Mouse (Mus musculus): ENCODE measurements around the gene Lin37. TPM values are rescaled to one million over a fixed set of nuclear protein-coding genes. Genes with fewer than 3 reads are reported as not detected.

Gene Lin37
- polyA plus RNA-seq, 1 experiment from 2014 or later: 58.7 TPM

GRCm38 (mm10) chr7:30596811-30597210 is 37.2 kb upstream of the Lin37 start:
- H3K4me2 ChIP-seq (ENCODE audit: low read length): no peak overlapping the region
- H3K27ac ChIP-seq (ENCODE audit: low read depth, low read length): no peak overlapping the region
- no peak for ATAC-seq
- H3K9ac ChIP-seq (ENCODE audit: low read depth, low read length): no peak overlapping the region
- no peaks in the 10 kb centered on the region for H3K27me3 ChIP-seq (replicated peaks; ENCODE audit: control insufficient read depth, insufficient read depth, low read length)
- H3K36me3 ChIP-seq (ENCODE audit: control insufficient read depth, insufficient read depth, low read length): no peaks in the 10 kb centered on the region
- peaks cover 11% of the 10 kb centered on the region for H3K4me1 ChIP-seq (ENCODE audit: control insufficient read depth, insufficient read depth, low read depth, low read length)
- no peak overlapping the region for H3K4me3 ChIP-seq (ENCODE audit: low read length)
- H3K9me3 ChIP-seq (ENCODE audit: control insufficient read depth, low read length): no peaks in the 10 kb centered on the region
- WGBS: 74% methylated on average over 5 of the region's 5 CpGs

- 87% methylated on average over 5 of the region's 5 CpGs for WGBS
Observed at GRCm38 (mm10) chr7:30596093-30596492, 36.5 kb upstream of the Lin37 start.

GRCm38 (mm10) chr7:30594510-30595024 is 34.9 kb upstream of the Lin37 start:
- no peaks in the 10 kb centered on the region for H3K9me3 ChIP-seq (ENCODE audit: control insufficient read depth, low read length)
- no peak overlapping the region for H3K4me2 ChIP-seq (ENCODE audit: low read length)
- no peak for ATAC-seq
- H3K9ac ChIP-seq (ENCODE audit: low read depth, low read length): no peak overlapping the region
- H3K27me3 ChIP-seq (replicated peaks; ENCODE audit: control insufficient read depth, insufficient read depth, low read length): no peaks in the 10 kb centered on the region
- H3K27ac ChIP-seq (ENCODE audit: low read depth, low read length): no peak overlapping the region
- WGBS: 58% methylated on average over 4 of the region's 4 CpGs
- peaks cover 7% of the 10 kb centered on the region for H3K4me1 ChIP-seq (ENCODE audit: control insufficient read depth, insufficient read depth, low read depth, low read length)
- H3K4me3 ChIP-seq (ENCODE audit: low read length): no peak overlapping the region
- no peaks in the 10 kb centered on the region for H3K36me3 ChIP-seq (ENCODE audit: control insufficient read depth, insufficient read depth, low read length)

More at GRCm38 (mm10) chr7:30596093-30596492, 36.5 kb upstream of the Lin37 start:
- Histone ChIP-seq H3K4me1 (ENCODE audit: control insufficient read depth, insufficient read depth, low read depth, low read length) (peaks cover 11% of the 10 kb centered on the region), H3K36me3 (ENCODE audit: control insufficient read depth, insufficient read depth, low read length) (no peaks in the 10 kb centered on the region), H3K4me3 (ENCODE audit: low read length) (no peak overlapping the region), H3K9ac (ENCODE audit: low read depth, low read length) (no peak overlapping the region), H3K4me2 (ENCODE audit: low read length) (no peak overlapping the region), H3K9me3 (ENCODE audit: control insufficient read depth, low read length) (no peaks in the 10 kb centered on the region), H3K27me3 (replicated peaks; ENCODE audit: control insufficient read depth, insufficient read depth, low read length) (no peaks in the 10 kb centered on the region), H3K27ac (ENCODE audit: low read depth, low read length) (no peak overlapping the region)
- no peak for ATAC-seq

GRCm38 (mm10) chr7:30593579-30594509 is 34.2 kb upstream of the Lin37 start:
- H3K4me1 ChIP-seq (ENCODE audit: control insufficient read depth, insufficient read depth, low read depth, low read length): peaks cover 6% of the 10 kb centered on the region
- 71% methylated on average over 10 of the region's 10 CpGs for WGBS
- H3K4me2 ChIP-seq (ENCODE audit: low read length): no peak overlapping the region
- H3K4me3 ChIP-seq (ENCODE audit: low read length): no peak overlapping the region
- no peaks in the 10 kb centered on the region for H3K9me3 ChIP-seq (ENCODE audit: control insufficient read depth, low read length)
- no peaks in the 10 kb centered on the region for H3K36me3 ChIP-seq (ENCODE audit: control insufficient read depth, insufficient read depth, low read length)
- ATAC-seq: no peak
- H3K9ac ChIP-seq (ENCODE audit: low read depth, low read length): no peak overlapping the region
- H3K27me3 ChIP-seq (replicated peaks; ENCODE audit: control insufficient read depth, insufficient read depth, low read length): no peaks in the 10 kb centered on the region
- H3K27ac ChIP-seq (ENCODE audit: low read depth, low read length): no peak overlapping the region

GRCm38 (mm10) chr7:30592772-30593423 is 33.3 kb upstream of the Lin37 start:
- WGBS: 59% methylated on average over 4 of the region's 5 CpGs
- no peak overlapping the region for H3K4me3 ChIP-seq (ENCODE audit: low read length)
- ATAC-seq: no peak
- H3K9me3 ChIP-seq (ENCODE audit: control insufficient read depth, low read length): no peaks in the 10 kb centered on the region
- H3K27me3 ChIP-seq (replicated peaks; ENCODE audit: control insufficient read depth, insufficient read depth, low read length): no peaks in the 10 kb centered on the region
- H3K4me1 ChIP-seq (ENCODE audit: control insufficient read depth, insufficient read depth, low read depth, low read length): peaks cover 6% of the 10 kb centered on the region
- H3K4me2 ChIP-seq (ENCODE audit: low read length): no peak overlapping the region
- H3K27ac ChIP-seq (ENCODE audit: low read depth, low read length): no peak overlapping the region
- H3K9ac ChIP-seq (ENCODE audit: low read depth, low read length): no peak overlapping the region
- H3K36me3 ChIP-seq (ENCODE audit: control insufficient read depth, insufficient read depth, low read length): no peaks in the 10 kb centered on the region

- no peak for ATAC-seq
- H3K36me3 ChIP-seq (ENCODE audit: control insufficient read depth, insufficient read depth, low read length): no peaks in the 10 kb centered on the region; the same call in 1 of the 2 replicates
- 27% methylated on average over 4 of the region's 4 CpGs for WGBS
- H3K4me1 ChIP-seq (ENCODE audit: control insufficient read depth, insufficient read depth, low read depth, low read length): peaks cover 16% of the 10 kb centered on the region
- H3K27me3 ChIP-seq (replicated peaks; ENCODE audit: control insufficient read depth, insufficient read depth, low read length): no peaks in the 10 kb centered on the region
- no peak overlapping the region for H3K27ac ChIP-seq (ENCODE audit: low read depth, low read length)
- no peak overlapping the region for H3K4me2 ChIP-seq (ENCODE audit: low read length)
- H3K9ac ChIP-seq (ENCODE audit: low read depth, low read length): no peak overlapping the region
- H3K4me3 ChIP-seq (ENCODE audit: low read length): no peak overlapping the region
- no peaks in the 10 kb centered on the region for H3K9me3 ChIP-seq (ENCODE audit: control insufficient read depth, low read length)
Observed at GRCm38 (mm10) chr7:30591605-30591951, 31.9 kb upstream of the Lin37 start.

GRCm38 (mm10) chr7:30590927-30591604 is 31.4 kb upstream of the Lin37 start:
- Histone ChIP-seq H3K27ac (ENCODE audit: low read depth, low read length) (no peak overlapping the region), H3K4me3 (ENCODE audit: low read length) (no peak overlapping the region), H3K9me3 (ENCODE audit: control insufficient read depth, low read length) (no peaks in the 10 kb centered on the region), H3K36me3 (ENCODE audit: control insufficient read depth, insufficient read depth, low read length) (peaks cover 3% of the 10 kb centered on the region; the same call in 1 of the 2 replicates), H3K4me2 (ENCODE audit: low read length) (no peak overlapping the region), H3K27me3 (replicated peaks; ENCODE audit: control insufficient read depth, insufficient read depth, low read length) (no peaks in the 10 kb centered on the region), H3K9ac (ENCODE audit: low read depth, low read length) (no peak overlapping the region), H3K4me1 (ENCODE audit: control insufficient read depth, insufficient read depth, low read depth, low read length) (peaks cover 19% of the 10 kb centered on the region)
- WGBS: 82% methylated on average over 9 of the region's 9 CpGs
- ATAC-seq: no peak

GRCm38 (mm10) chr7:30589435-30590301 is 30.0 kb upstream of the Lin37 start:
- peaks cover 15% of the 10 kb centered on the region for H3K36me3 ChIP-seq (ENCODE audit: control insufficient read depth, insufficient read depth, low read length)
- no peaks in the 10 kb centered on the region for H3K9me3 ChIP-seq (ENCODE audit: control insufficient read depth, low read length)
- peak overlapping the region; percentile 100 for H3K9ac ChIP-seq (ENCODE audit: low read depth, low read length)
- no peaks in the 10 kb centered on the region for H3K27me3 ChIP-seq (replicated peaks; ENCODE audit: control insufficient read depth, insufficient read depth, low read length)
- peak overlapping the region; percentile 97 for H3K4me3 ChIP-seq (ENCODE audit: low read length)
- ATAC-seq: peak; percentile 62
- peak overlapping the region; percentile 93 for H3K27ac ChIP-seq (ENCODE audit: low read depth, low read length)
- peaks cover 19% of the 10 kb centered on the region for H3K4me1 ChIP-seq (ENCODE audit: control insufficient read depth, insufficient read depth, low read depth, low read length)
- H3K4me2 ChIP-seq (ENCODE audit: low read length): peak overlapping the region; percentile 84
- 27% methylated on average over 40 of the region's 40 CpGs for WGBS
